Mouse (Mus musculus) lung, embryonic 16.5 days (tissue): ENCODE results near the gene Junb. TPM values are rescaled to one million over a fixed set of nuclear protein-coding genes. Genes with fewer than 3 reads are reported as not detected.

Source experiments
- ATAC-seq: fragments of 200-750 bp; cut with Nextera tagmentation; 2 replicates; pipeline ENCODE4 v1.8.0; 2017; ENCODE audit warnings: low read depth, mild to moderate bottlenecking, moderate library complexity
- H3K27ac ChIP-seq: fragments of 300-500 bp; sonication (generic); 2 replicates; pipeline ENCODE4 v1.5.1; 2014; ENCODE audit warnings: mild to moderate bottlenecking, control low read depth, low read length
- H3K27me3 ChIP-seq: fragments of 300-500 bp; sonication (generic); 2 replicates; pipeline ENCODE4 v1.6.1; 2014; ENCODE audit warnings: low read depth, low read length, mixed read lengths; ENCODE audit not compliant: control insufficient read depth, insufficient read depth
- H3K36me3 ChIP-seq: fragments of 300-500 bp; sonication (generic); 2 replicates; pipeline ENCODE4 v1.6.1; 2014; ENCODE audit warnings: low read length; ENCODE audit not compliant: control insufficient read depth, insufficient read depth
- H3K4me1 ChIP-seq: fragments of 300-500 bp; sonication (generic); replicated peaks from 2 replicates; pipeline ENCODE4 v1.6.1; 2014; ENCODE audit warnings: low read length, mixed read lengths; ENCODE audit not compliant: control insufficient read depth, insufficient read depth
- H3K4me2 ChIP-seq: fragments of 300-500 bp; sonication (generic); 2 replicates; pipeline ENCODE4 v1.6.1; 2014; ENCODE audit warnings: low read depth, low read length, control low read depth
- H3K4me3 ChIP-seq: fragments of 300-500 bp; sonication (generic); 2 replicates; pipeline ENCODE4 v1.5.1; 2014; ENCODE audit warnings: mild to moderate bottlenecking, low read length, control low read depth
- H3K9ac ChIP-seq: fragments of 300-500 bp; sonication (generic); 2 replicates; pipeline ENCODE4 v1.6.1; 2014; ENCODE audit warnings: low read length, control low read depth
- H3K9me3 ChIP-seq: fragments of 300-500 bp; sonication (generic); 2 replicates; pipeline ENCODE4 v1.6.1; 2016; ENCODE audit warnings: low read length; ENCODE audit not compliant: control insufficient read depth
- WGBS: fragments of 180-500 bp; shearing (Covaris S2); extraction: QIAGEN DNeasy Blood & Tissue Kit; methylation state at CpG from one replicate; pipeline ENCODE4 v1.1.7; 2014; 5-methylcytosine and 5-hydroxymethylcytosine counted together
- polyA plus RNA-seq: library from polyadenylated mRNA; unstranded; fragments of >200 nt; fragmentation: Nextera tagmentation; extraction: Ambion mirVana; gene quantifications from 2 replicates; pipeline ENCODE4 v1.2.1, GENCODE M21; 2015

The Junb gene
- polyA plus RNA-seq, 1 experiment from 2014 or later = 13.7 TPM

GRCm38 (mm10) chr8:84947241-84947545, 31.3 kb downstream of the Junb start:
- H3K27me3 ChIP-seq = peaks cover 48% of the 10 kb centered on the region
- WGBS = 9% methylated on average over 9 of the region's 9 CpGs
- peak; percentile 34; the same call in 1 of the 2 replicates for ATAC-seq
- no peak overlapping the region for H3K4me3 ChIP-seq
- no peaks in the 10 kb centered on the region for H3K9me3 ChIP-seq
- no peak overlapping the region for H3K4me2 ChIP-seq
- H3K4me1 ChIP-seq = peaks cover 10% of the 10 kb centered on the region; the same call in 1 of the 2 replicates
- no peak overlapping the region for H3K27ac ChIP-seq
- no peak overlapping the region for H3K9ac ChIP-seq
- no peaks in the 10 kb centered on the region for H3K36me3 ChIP-seq

GRCm38 (mm10) chr8:84946528-84947240, 31.8 kb downstream of the Junb start, which contains the start of gene Rtbdn:
Gene Rtbdn (plus strand): TSS chr8:84946991.
- H3K9ac ChIP-seq = no peak within 1 kb of the TSS
- H3K27me3 ChIP-seq = peaks cover 48% of the 10 kb centered on the region
- 12% methylated on average over 17 of the region's 17 CpGs for WGBS

GRCm38 (mm10) chr8:84945633-84946527, 32.6 kb downstream of the Junb start:
- H3K4me2 ChIP-seq = peak overlapping the region; percentile 82
- no peaks in the 10 kb centered on the region for H3K36me3 ChIP-seq
- no peaks in the 10 kb centered on the region for H3K9me3 ChIP-seq
- H3K9ac ChIP-seq = no peak overlapping the region
- peaks cover 10% of the 10 kb centered on the region; the same call in 1 of the 2 replicates for H3K4me1 ChIP-seq
- no peak overlapping the region for H3K27ac ChIP-seq
- peak overlapping the region; percentile 49 for H3K4me3 ChIP-seq
- 1% methylated on average over 50 of the region's 67 CpGs for WGBS
- peaks cover 48% of the 10 kb centered on the region for H3K27me3 ChIP-seq
- ATAC-seq = 0 out of 2 replicates have a peak, but pooled peaks have one; percentile 18

More at GRCm38 (mm10) chr8:84946528-84947240, 31.8 kb downstream of the Junb start, which contains the start of gene Rtbdn:
- H3K4me3 ChIP-seq = peak within 1 kb of the TSS; percentile 49
- peak; percentile 31; the same call in 1 of the 2 replicates for ATAC-seq
- H3K4me2 ChIP-seq = peak within 1 kb of the TSS; percentile 82
- H3K9me3 ChIP-seq = no peaks in the 10 kb centered on the region
- H3K4me1 ChIP-seq = peaks cover 10% of the 10 kb centered on the region; the same call in 1 of the 2 replicates
- no peak within 1 kb of the TSS for H3K27ac ChIP-seq
- no peaks in the 10 kb centered on the region for H3K36me3 ChIP-seq

GRCm38 (mm10) chr8:84945235-84945632, 33.3 kb downstream of the Junb start:
- H3K27me3 ChIP-seq = peaks cover 44% of the 10 kb centered on the region
- ATAC-seq = 0 out of 2 replicates have a peak, but pooled peaks have one; percentile 13

GRCm38 (mm10) chr8:84944478-84945160, 33.9 kb downstream of the Junb start:
- Histone ChIP-seq H3K9me3 (no peaks in the 10 kb centered on the region), H3K27me3 (peaks cover 44% of the 10 kb centered on the region), H3K4me1 (peaks cover 10% of the 10 kb centered on the region; the same call in 1 of the 2 replicates), H3K27ac (no peak overlapping the region), H3K9ac (no peak overlapping the region), H3K4me3 (no peak overlapping the region), H3K4me2 (no peak overlapping the region), H3K36me3 (no peaks in the 10 kb centered on the region)
- 4% methylated on average over 26 of the region's 26 CpGs for WGBS
- 0 out of 2 replicates have a peak, but pooled peaks have one; percentile 41 for ATAC-seq

More at GRCm38 (mm10) chr8:84945235-84945632, 33.3 kb downstream of the Junb start:
- 4% methylated on average over 11 of the region's 11 CpGs for whole genome bisulfite sequencing
- H3K9ac ChIP-seq = no peak overlapping the region
- no peaks in the 10 kb centered on the region for H3K9me3 ChIP-seq
- H3K4me3 ChIP-seq = no peak overlapping the region
- no peaks in the 10 kb centered on the region for H3K36me3 ChIP-seq
- H3K4me2 ChIP-seq = no peak overlapping the region
- H3K27ac ChIP-seq = no peak overlapping the region
- H3K4me1 ChIP-seq = peaks cover 10% of the 10 kb centered on the region; the same call in 1 of the 2 replicates

GRCm38 (mm10) chr8:84943699-84944098, 34.8 kb downstream of the Junb start:
- no peak overlapping the region for H3K4me2 ChIP-seq
- WGBS = 13% methylated on average over 4 of the region's 4 CpGs
- H3K9ac ChIP-seq = no peak overlapping the region
- no peaks in the 10 kb centered on the region for H3K9me3 ChIP-seq
- no peak overlapping the region for H3K4me3 ChIP-seq
- peaks cover 10% of the 10 kb centered on the region; the same call in 1 of the 2 replicates for H3K4me1 ChIP-seq
- no peaks in the 10 kb centered on the region for H3K36me3 ChIP-seq
- H3K27ac ChIP-seq = no peak overlapping the region
- ATAC-seq = no peak
- H3K27me3 ChIP-seq = peaks cover 45% of the 10 kb centered on the region

GRCm38 (mm10) chr8:84937620-84938485, 40.7 kb downstream of the Junb start:
- H3K27me3 ChIP-seq = peaks cover 52% of the 10 kb centered on the region
- no peaks in the 10 kb centered on the region for H3K36me3 ChIP-seq
- no peak overlapping the region for H3K4me2 ChIP-seq
- 63% methylated on average over 13 of the region's 13 CpGs for WGBS
- no peak for ATAC-seq
- H3K9me3 ChIP-seq = no peaks in the 10 kb centered on the region
- peaks cover 4% of the 10 kb centered on the region for H3K4me1 ChIP-seq
- peak overlapping the region; percentile 41; the same call in 1 of the 2 replicates for H3K4me3 ChIP-seq
- H3K27ac ChIP-seq = no peak overlapping the region
- H3K9ac ChIP-seq = no peak overlapping the region

- Histone ChIP-seq H3K27ac (no peak within 1 kb of the TSS), H3K4me1 (peaks cover 4% of the 10 kb centered on the region), H3K27me3 (peaks cover 52% of the 10 kb centered on the region), H3K9ac (peak within 1 kb of the TSS; percentile 1; the same call in 1 of the 2 replicates), H3K9me3 (no peaks in the 10 kb centered on the region), H3K36me3 (no peaks in the 10 kb centered on the region), H3K4me2 (peak within 1 kb of the TSS; percentile 66), H3K4me3 (peak within 1 kb of the TSS; percentile 41)
- ATAC-seq = peak; percentile 51; the same call in 1 of the 2 replicates
- WGBS = under 1% methylated on average over 46 of the region's 50 CpGs
These were observed 41.5 kb downstream of the Junb start, which contains the start of gene Mast1 for GRCm38 (mm10) chr8:84936962-84937546. Gene Mast1 (minus strand): TSS chr8:84937359.
